Mouse (Mus musculus) hindbrain, postnatal 0 days (tissue): ENCODE data around the gene Evpl. TPM values are rescaled to one million over a fixed set of nuclear protein-coding genes. Genes with fewer than 3 reads are reported as not detected.
A peak's percentile ranks its signal among the peaks of the same experiment; 100 is the strongest.

ENCODE experiments used
- ATAC-seq: fragments of 200-750 bp; cut with Nextera tagmentation; 2 replicates; pipeline ENCODE4 v1.8.0; 2017; ENCODE audit warnings: mild to moderate bottlenecking, moderate TSS enrichment, moderate library complexity
- DNase-seq: peaks from one replicate; pipeline ENCODE4 v3.0.0-alpha.2; 2015; ENCODE audit warnings: low spot score
- H3K27ac ChIP-seq: fragments of 300-500 bp; sonication (generic); 2 replicates; pipeline ENCODE4 v1.5.1; 2014; ENCODE audit warnings: mild to moderate bottlenecking
- H3K27me3 ChIP-seq: fragments of 300-500 bp; sonication (generic); 2 replicates; pipeline ENCODE4 v1.6.1; 2014; ENCODE audit warnings: low read length, mixed read lengths; ENCODE audit not compliant: insufficient read depth
- H3K36me3 ChIP-seq: fragments of 300-500 bp; sonication (generic); 2 replicates; pipeline ENCODE4 v1.6.1; 2014; ENCODE audit warnings: low read length, mixed read lengths; ENCODE audit not compliant: insufficient read depth
- H3K4me1 ChIP-seq: fragments of 300-500 bp; sonication (generic); 2 replicates; pipeline ENCODE4 v1.6.1; 2014; ENCODE audit warnings: antibody characterized with exemption, low read length, mixed read lengths; ENCODE audit not compliant: insufficient read depth
- H3K4me2 ChIP-seq: fragments of 300-500 bp; sonication (generic); 2 replicates; pipeline ENCODE4 v1.6.1; 2014; ENCODE audit warnings: low read depth, mild to moderate bottlenecking, low read length, moderate library complexity, mixed read lengths
- H3K4me3 ChIP-seq: fragments of 300-500 bp; sonication (generic); 2 replicates; pipeline ENCODE4 v1.5.1; 2014; ENCODE audit warnings: low read length
- H3K9ac ChIP-seq: fragments of 300-500 bp; sonication (generic); replicated peaks from 2 replicates; pipeline ENCODE4 v1.6.1; 2014; ENCODE audit warnings: mild to moderate bottlenecking, low read length, moderate library complexity, mixed read lengths
- H3K9me3 ChIP-seq: fragments of 300-500 bp; sonication (generic); 2 replicates; pipeline ENCODE4 v1.6.1; 2016; ENCODE audit warnings: low read length, mixed read lengths
- CTCF ChIP-seq: IDR thresholded peaks from 2 replicates; pipeline ENCODE4 v1.5.1; 2016; ENCODE audit warnings: antibody characterized with exemption, control low read depth, low read depth
- WGBS: fragments of 180-500 bp; shearing (Covaris S2); extraction: QIAGEN DNeasy Blood & Tissue Kit; methylation state at CpG from one replicate; pipeline ENCODE4 v1.1.7; 2014; 5-methylcytosine and 5-hydroxymethylcytosine counted together
- polyA plus RNA-seq: library from polyadenylated mRNA; unstranded; fragments of >200 nt; fragmentation: Nextera tagmentation; extraction: Ambion mirVana; gene quantifications from 2 replicates; pipeline ENCODE4 v1.2.1, GENCODE M21; 2015
- total RNA-seq: library from RNA; depleted of rRNA; stranded (reverse); fragments of >200 nt; gene quantifications from 2 replicates; pipeline ENCODE4 v1.2.3, GENCODE M21; 2014

Gene Evpl
- total and polyA plus RNA-seq, 2 experiments from 2014 or later, result 1.6 to 2.8 TPM

DNA sequence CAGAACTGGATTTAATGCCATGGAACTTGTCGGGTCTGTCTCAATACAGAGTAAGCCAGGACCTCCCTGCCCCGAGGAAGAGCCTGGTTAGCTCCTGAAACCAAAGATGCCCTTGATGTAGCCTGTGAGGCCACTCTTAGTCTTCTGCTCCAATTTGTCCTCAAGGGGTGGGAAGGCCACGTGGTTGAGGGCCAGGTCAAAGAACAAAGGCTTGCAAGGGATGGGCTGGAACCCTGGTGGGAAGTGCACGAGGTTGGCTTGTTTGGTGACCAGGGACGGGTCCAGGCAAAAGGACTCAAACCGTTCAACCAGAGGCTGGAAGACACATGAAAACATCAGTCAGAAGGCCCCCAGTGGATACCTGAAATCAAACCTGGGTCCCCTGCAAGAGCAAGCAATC, 7.7 kb upstream of the Evpl start:
- Histone ChIP-seq H3K4me1 (no peaks in the 10 kb centered on the region), H3K4me2 (no peak overlapping the region), H3K36me3 (peaks cover 69% of the 10 kb centered on the region), H3K27me3 (no peaks in the 10 kb centered on the region), H3K4me3 (no peak overlapping the region), H3K27ac (no peak overlapping the region), H3K9ac (no peak overlapping the region), H3K9me3 (no peaks in the 10 kb centered on the region)
- DNase-seq (no peak), ATAC-seq (no peak)
- 69% methylated on average over 6 of the region's 6 CpGs for WGBS
- no peak for TF ChIP-seq CTCF

DNA sequence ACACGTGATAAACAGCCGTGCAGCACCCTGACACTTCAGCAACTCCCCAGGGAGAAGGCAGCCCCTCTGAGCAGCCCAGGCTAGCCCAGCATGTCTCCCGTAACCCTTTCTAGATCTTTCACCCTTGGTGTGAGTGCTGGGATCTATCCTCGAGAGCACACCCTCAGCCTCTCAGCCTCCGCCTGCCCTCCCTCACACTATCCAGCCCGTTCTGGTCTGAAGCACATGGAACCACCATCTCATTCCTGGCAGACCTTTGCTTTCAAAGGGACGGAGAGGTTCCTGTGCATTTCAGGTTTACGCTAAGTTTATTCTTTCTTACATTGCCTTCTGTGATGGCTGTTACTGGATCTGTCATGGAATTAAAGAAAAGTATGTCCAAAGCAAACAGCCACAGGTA, 6.7 kb upstream of the Evpl start:
- H3K9ac ChIP-seq, result no peak overlapping the region
- no peaks in the 10 kb centered on the region for H3K9me3 ChIP-seq
- H3K4me1 ChIP-seq, result no peaks in the 10 kb centered on the region
- no peak overlapping the region for H3K4me2 ChIP-seq
- TF ChIP-seq CTCF, result no peak
- no peak overlapping the region for H3K4me3 ChIP-seq
- no peak for DNase-seq
- no peak for ATAC-seq
- peaks cover 59% of the 10 kb centered on the region for H3K36me3 ChIP-seq
- no peaks in the 10 kb centered on the region for H3K27me3 ChIP-seq
- no peak overlapping the region for H3K27ac ChIP-seq
- WGBS, result 86% methylated on average over 8 of the region's 8 CpGs

DNA sequence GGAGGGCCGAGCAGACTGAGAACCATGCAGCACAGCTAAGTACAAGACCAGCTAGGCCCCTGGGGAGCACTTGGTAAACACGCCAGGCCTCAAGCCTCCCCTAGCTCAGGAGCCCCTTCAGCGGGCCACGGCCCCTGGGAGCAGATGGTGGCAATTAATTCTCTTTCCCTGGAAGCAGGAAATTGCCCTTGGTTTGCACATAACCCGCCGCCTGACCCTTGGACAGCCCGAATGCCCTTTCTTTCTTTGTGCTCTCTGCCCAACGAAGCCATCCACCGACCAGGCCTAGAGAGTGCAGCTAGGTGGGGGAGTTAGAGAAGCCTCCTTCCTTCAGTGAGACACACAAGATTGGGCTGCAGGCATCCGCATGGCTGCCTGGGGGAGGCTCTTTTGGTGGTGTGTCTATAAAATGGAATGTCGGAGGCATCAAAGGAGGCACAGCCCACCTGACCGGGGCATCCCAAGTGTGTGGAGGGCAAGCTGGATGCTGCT, 3.9 kb upstream of the Evpl start:
- DNase-seq, result no peak
- no peak overlapping the region for H3K9ac ChIP-seq
- WGBS, result 50% methylated on average over 12 of the region's 12 CpGs
- no peak overlapping the region for H3K4me3 ChIP-seq
- no peaks in the 10 kb centered on the region for H3K9me3 ChIP-seq
- ATAC-seq, result no peak
- no peak for TF ChIP-seq CTCF
- peaks cover 31% of the 10 kb centered on the region for H3K36me3 ChIP-seq
- H3K27me3 ChIP-seq, result no peaks in the 10 kb centered on the region
- H3K4me2 ChIP-seq, result no peak overlapping the region
- H3K4me1 ChIP-seq, result no peaks in the 10 kb centered on the region
- no peak overlapping the region for H3K27ac ChIP-seq

DNA sequence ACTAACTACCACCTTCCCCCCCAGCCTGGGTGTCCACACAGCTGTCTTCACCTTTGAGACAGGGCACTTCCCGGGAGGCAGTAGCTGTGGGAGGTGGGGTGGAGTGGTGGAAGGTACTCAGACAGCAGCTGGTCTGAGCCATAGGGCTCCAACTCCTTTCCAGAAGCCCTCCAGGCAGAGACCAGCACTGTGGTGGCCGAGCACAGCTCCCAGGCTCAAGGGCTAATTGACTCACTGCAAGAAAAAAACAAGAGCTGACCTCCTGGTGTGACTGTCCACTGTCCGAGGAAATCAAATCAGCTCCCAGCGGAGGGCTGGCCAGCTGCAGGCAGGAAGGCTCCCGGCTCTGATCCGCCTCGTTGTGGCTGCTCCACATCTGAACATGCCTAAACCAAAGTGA, 1.9 kb upstream of the Evpl start:
- DNase-seq (no peak), ATAC-seq (no peak)
- H3K9ac ChIP-seq, result no peak overlapping the region
- no peak for TF ChIP-seq CTCF
- H3K4me2 ChIP-seq, result no peak overlapping the region
- WGBS, result 15% methylated on average over 7 of the region's 7 CpGs
- H3K27ac ChIP-seq, result no peak overlapping the region
- no peaks in the 10 kb centered on the region for H3K27me3 ChIP-seq
- peaks cover 11% of the 10 kb centered on the region; the same call in 1 of the 2 replicates for H3K36me3 ChIP-seq
- no peaks in the 10 kb centered on the region for H3K4me1 ChIP-seq
- H3K4me3 ChIP-seq, result no peak overlapping the region
- H3K9me3 ChIP-seq, result no peaks in the 10 kb centered on the region

DNA sequence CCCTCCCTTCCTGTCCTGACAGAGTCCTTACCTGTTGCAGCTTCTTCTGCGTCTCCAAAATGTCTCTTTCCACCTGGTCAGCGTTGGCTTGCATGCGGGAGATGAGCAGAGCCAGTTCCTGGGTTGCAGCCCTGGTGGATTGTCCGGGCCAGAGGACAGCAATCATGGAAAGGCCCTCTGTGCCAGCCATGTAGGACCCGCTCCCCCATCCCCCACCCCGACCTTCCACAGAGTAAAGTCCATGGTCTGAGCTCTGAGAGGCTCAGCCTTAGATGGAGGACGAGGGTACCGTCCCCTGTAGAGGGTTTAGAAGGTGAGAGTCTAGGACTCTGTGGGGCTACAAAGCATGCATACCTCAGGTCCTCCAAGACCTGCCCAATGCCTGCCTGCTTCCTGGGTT, 3.0 kb downstream of the Evpl start:
- no peak overlapping the region for H3K27ac ChIP-seq

DNA sequence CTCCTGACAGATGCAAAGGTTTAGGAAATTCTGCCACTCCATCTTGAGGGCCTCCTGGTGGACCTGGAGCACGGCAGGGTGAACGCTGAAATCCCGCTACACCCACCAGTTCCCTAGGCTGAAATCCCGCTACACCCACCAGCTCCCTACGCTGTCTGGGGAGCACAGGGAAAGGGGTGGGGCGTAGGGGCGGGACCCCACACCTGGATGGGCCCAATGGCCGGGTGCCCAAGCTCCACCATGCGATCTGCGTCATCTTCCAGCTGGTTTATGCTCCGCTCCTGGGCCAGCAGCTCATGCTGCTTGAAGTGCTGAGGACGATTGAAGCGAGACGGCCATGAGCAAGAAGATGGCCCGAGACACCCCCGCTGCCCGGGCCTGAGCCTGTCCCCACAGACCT, 5.5 kb downstream of the Evpl start:
- H3K9me3 ChIP-seq, result no peaks in the 10 kb centered on the region
- no peaks in the 10 kb centered on the region for H3K4me1 ChIP-seq
- 25% methylated on average over 17 of the region's 17 CpGs for WGBS
- H3K4me3 ChIP-seq, result 0 out of 2 replicates have a peak overlapping the region, but pooled peaks have one; percentile 3
- no peak overlapping the region for H3K27ac ChIP-seq
- DNase-seq (no peak), ATAC-seq (peak; percentile 55; the same call in 1 of the 2 replicates)
- H3K9ac ChIP-seq, result 0 out of 2 replicates have a peak overlapping the region, but pooled peaks have one; percentile 21
- no peaks in the 10 kb centered on the region for H3K36me3 ChIP-seq
- no peak overlapping the region for H3K4me2 ChIP-seq
- H3K27me3 ChIP-seq, result no peaks in the 10 kb centered on the region
- TF ChIP-seq CTCF, result no peak

More for the DNA sequence above, 3.0 kb downstream of the Evpl start:
- Histone ChIP-seq H3K4me1 (no peaks in the 10 kb centered on the region), H3K27me3 (no peaks in the 10 kb centered on the region), H3K9ac (no peak overlapping the region), H3K9me3 (no peaks in the 10 kb centered on the region), H3K4me3 (no peak overlapping the region), H3K36me3 (no peaks in the 10 kb centered on the region), H3K4me2 (no peak overlapping the region)
- DNase-seq (no peak), ATAC-seq (no peak)
- WGBS, result 85% methylated on average over 8 of the region's 8 CpGs
- TF ChIP-seq CTCF, result no peak

DNA sequence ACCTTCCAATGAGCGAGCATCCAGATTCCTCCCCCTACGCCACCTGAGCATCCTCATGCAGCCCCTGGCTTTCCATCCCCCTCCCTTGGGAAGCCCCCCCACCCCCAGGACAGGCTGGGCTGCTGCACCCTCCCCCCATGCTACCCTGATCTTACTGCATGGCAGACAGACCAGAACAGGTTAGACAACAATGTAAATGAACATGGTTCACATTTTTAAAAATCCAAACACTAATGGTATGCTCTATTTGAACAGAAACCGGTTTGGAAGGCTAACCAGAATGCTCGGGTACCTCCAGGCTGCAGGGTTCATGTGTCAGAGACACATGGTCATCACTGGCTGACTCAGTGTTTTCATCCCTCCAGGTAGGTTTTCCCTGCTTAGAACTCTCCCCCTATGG, 9.2 kb downstream of the Evpl start:
- WGBS, result 77% methylated on average over 4 of the region's 4 CpGs
- H3K4me2 ChIP-seq, result no peak overlapping the region
- no peaks in the 10 kb centered on the region for H3K9me3 ChIP-seq
- ATAC-seq (no peak), DNase-seq (no peak)
- H3K4me3 ChIP-seq, result no peak overlapping the region
- no peak overlapping the region for H3K9ac ChIP-seq
- TF ChIP-seq CTCF, result no peak
- H3K4me1 ChIP-seq, result no peaks in the 10 kb centered on the region
- H3K27me3 ChIP-seq, result peaks cover 4% of the 10 kb centered on the region; the same call in 1 of the 2 replicates
- H3K27ac ChIP-seq, result no peak overlapping the region
- H3K36me3 ChIP-seq, result no peaks in the 10 kb centered on the region
